Mouse (Mus musculus): ENCODE results near the gene Abhd14a.

The Abhd14a gene

DNA sequence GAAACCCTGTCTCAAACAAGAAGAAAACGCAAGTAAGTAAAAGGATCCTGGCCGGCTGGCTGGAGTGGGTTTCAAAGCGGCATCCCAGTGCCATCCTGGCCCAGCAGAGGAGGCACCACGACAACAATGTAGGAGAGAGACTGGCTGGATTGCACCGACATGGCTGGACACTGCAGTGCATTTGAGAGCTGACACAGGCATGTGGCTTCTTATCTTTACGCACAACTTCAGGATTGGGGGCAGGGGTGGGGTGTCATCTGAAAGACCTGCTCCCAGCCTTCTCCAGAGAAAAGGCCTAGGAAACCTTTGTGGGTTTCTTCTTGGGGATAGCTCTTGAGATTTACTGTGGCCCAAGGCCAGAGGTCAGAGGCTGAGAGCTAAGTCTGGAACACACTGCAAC is 35.7 kb downstream of the Abhd14a start:
- no peak for DNase-seq (ENCODE audit: low spot score in 2 of 2)

DNA sequence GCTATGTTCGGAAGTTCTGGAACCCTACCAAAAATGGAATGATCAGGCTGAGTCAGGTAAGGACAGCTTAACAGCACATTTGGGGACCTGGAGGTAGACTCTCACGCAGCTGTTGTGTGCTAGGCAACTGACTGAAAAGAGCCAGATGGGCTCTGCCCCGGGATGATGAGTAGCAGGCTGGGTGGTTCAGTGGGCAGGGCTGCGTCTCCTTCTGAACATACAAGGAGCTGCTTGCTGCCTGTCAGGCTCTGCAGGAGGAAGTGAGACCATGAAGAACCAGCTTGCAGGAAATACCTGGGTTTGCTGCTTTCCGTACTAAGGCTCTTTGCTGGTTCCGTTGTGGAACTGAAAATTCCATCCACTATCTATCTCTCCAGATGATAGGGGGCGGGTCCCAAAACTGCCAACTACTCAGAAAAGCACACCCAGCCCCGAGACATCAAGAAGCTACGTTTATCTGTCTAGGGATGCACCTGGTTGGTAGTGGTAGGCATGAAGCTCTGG is 36.3 kb downstream of the Abhd14a start:
- DNase-seq (ENCODE audit: low spot score in 2 of 2), result peak in 1 of 2 experiments; percentile 61

DNA sequence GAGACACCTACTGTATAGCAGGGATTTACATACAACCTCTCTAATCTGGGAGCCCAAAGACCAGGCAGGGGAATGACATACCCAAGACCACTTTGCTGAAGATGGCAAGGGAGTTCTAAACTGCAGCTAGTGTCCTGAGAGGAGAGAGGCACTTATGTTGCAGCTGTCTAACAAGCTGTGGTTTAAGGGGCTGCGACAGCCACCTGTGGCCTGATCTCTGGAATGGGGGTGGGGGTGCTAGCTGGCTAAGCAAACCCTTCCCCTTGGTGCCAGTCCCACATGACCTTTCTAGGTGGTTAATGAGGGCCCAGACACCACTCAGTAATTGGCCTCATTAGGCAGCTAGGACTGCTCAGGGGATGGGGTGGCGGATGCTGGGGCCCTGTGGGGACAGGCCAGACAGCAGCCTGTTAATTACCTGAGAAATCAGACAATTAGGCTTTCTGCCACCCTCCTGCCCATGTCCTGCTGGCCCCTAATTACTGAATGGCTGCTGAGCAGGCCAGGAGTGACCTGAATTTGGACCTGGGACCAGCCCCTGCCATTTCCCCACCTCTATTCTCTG is 37.3 kb downstream of the Abhd14a start:
- DNase-seq (ENCODE audit: low spot score in 2 of 2), result no peak

DNA sequence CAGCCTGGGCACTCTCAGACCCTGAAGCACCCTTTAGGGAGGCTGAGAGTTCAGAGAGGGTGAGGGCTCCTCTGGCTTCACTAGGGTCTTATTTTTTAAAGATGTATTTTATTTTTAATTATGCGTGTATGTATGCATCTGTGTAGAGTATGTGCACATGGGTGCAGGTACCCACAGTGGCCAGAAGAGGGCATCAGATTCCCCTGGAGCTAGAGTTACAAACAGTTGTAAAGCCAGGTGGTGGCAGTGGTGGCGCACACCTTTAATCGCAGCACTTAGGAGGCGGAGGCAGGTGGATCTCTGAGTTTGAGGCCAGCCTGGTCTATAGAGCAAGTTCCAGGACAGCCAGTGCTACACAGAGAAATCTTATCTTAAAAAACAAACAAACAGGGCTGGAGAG is 38.4 kb downstream of the Abhd14a start:
- no peak for DNase-seq (ENCODE audit: low spot score in 2 of 2)

DNA sequence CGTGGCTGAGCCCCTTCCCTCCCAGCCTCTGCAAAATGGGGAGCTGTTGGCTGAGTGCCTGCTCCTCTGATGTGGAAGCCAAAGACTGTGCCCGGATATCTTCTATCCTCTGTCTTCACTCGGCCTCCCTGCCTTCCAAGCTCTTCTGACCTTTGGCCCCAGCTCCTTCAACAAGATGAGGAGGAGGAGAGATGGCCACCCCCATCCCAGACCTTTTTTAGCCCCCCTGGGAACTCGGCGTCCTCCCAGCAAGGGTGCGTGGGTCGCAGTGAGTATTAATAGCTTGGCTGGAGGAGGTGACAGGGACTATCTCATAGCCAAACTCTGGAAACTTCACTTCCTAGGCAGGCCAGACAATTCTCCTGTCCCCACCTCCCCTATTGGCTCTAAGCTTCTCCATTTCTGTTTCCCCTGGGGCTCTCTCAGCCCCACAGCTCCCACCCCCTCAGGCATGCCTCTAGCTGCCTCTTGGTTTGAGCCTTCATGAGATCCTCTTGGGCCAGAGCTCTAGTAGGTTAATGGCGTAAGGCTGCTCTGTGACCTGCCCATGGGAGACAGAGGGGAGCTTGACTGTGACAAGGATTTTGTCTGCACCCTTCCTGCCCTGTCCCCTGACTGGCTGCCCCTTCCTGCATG is 40.9 kb downstream of the Abhd14a start:
- no peak for DNase-seq (ENCODE audit: low spot score in 2 of 2)

DNA sequence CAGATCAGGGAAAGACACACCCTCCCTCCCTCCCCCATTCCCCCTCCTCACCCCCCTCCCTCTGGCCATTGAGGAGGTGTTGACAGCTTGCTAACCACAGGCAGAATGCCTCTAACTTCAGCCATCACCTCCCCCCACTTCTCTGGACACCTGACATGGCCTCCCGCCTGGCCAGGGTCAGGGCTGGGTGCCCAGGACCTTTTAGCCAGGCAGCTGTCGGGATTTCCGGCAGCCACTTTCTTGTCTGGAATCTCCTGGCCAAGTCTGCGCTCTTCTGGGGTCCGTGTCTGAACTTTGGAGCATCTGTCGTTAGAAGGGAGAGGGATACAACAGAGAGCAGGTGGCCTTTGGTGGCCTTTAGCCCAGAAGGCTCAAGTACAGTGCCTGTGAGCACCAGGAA is 42.2 kb downstream of the Abhd14a start:
- no peak for DNase-seq (ENCODE audit: low spot score in 2 of 2)

DNA sequence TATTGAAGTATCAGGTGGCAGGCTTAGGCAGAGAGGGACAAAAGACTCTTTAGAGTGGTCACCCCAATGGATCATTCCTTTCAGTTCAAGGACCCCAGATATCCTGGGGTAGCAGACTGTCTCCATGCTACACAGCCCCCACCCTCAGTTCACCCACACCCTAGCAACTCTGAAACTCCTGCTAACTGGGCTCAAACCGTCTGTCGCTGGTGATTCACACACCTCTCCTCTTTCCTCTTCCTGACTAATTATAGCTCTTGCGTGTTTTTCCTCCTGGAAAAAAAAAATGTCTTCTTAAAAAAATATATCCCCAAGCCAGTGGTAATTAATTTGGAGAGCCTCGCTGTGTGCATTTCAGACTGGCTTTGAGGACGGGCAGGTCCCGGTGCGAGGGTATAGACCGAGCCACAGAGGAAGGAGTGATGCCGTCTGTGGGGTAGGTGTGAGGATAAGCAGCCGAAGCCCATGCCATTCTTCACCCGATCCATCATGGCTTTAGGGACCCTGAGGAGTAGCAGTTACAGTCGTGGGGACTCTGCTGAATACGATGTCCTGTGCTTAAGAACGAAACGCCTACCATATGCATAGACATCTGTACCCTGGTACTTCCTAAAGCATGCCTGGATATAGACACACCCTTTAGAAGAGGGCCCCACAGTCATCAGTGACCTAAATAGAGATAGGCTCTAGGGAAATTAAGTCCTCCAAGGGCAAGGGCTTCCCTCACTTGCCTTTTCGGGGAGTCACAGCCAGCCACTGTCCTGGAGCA is 44.7 kb downstream of the Abhd14a start:
- no peak for DNase-seq (ENCODE audit: low spot score in 2 of 2)

DNA sequence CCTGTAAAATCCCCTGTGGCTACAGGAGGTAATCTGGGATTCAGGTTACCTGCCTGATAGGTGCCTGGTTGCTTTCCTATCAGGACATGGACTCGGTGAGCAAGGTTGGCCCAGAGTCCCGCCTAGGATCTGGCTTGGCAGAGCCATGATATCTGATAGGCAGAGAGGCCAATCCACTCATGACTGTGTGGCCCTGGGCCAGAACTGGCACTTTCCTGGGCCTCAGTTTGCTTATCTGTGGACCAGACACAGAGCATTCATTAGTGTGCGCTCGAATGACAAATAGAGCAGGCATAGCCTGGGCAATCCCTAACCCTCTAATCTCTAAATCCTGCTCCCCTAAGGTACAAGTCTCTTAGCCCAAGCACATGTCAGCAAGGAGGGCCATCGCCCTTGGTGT is 45.3 kb downstream of the Abhd14a start:
- no peak for DNase-seq (ENCODE audit: low spot score in 2 of 2)

DNA sequence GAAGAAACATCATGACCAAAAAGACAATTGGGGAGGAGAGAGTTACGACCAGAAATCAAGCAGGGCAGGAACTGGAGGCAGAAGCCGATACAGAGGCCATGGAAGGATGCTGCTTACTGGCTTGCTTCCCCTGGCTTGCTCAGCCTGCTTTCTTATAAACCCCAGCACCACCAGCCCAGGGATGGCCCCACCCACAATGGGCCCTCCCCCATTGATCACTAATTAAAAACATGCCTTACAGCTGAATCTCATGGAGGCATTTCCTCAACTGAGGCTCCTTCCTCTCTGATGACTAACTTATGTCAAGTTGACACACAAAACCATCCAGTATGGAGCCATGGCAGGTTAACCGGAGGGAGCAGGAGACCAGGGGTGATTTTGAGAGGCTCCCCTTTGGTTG is 47.7 kb downstream of the Abhd14a start:
- DNase-seq (ENCODE audit: low spot score in 2 of 2), result no peak

DNA sequence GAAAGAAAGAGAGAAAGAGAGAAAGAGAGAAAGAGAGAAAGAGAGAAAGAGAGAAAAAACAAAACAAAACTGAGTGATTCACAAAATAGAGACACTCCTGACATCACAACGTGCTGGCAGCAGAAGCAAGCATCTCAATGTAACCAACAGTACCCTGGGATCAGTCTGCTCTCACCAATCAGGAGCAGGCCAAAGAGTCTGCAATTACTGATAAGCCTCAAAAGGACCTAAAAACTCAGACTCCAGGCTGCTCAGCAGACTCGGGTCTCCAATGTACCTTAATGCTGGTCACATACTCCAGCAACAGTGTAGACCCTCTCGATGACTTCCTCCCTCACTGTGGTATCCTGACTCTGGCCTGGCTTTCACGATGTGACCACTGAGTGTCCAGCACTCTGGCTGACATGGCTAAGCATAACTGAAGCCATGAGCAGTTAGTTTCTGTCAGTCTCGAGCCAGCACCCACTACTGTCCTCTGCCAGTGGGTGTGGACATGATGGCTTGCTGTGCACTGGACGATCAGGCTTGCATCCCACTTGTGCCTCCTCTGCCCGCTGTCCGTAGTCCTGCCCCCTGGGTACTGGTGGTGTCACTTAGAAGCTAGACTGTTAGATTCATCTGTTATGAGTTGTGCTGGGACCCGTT is 48.7 kb downstream of the Abhd14a start:
- DNase-seq (ENCODE audit: low spot score in 2 of 2), result no peak

DNA sequence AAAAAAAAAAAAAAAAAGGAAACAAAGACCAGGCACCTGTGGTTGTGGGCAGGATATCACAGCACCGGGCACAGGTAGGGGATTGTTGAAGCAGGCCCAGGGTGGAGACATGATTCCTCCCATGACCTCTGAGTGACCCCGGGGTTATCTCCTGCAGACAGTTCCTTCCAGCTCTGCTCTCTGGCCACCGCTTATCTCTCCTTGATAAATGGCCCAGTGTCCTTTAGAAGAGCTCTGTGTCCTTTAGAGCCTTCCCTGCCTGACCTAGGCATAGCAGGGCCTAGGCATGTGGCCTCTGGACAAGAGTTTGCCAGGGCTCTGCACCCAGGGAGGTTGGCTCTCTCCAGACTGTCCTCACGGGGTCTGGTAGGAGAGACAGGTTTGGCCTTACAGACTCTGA is 49.7 kb downstream of the Abhd14a start:
- no peak for DNase-seq (ENCODE audit: low spot score in 2 of 2)

DNA sequence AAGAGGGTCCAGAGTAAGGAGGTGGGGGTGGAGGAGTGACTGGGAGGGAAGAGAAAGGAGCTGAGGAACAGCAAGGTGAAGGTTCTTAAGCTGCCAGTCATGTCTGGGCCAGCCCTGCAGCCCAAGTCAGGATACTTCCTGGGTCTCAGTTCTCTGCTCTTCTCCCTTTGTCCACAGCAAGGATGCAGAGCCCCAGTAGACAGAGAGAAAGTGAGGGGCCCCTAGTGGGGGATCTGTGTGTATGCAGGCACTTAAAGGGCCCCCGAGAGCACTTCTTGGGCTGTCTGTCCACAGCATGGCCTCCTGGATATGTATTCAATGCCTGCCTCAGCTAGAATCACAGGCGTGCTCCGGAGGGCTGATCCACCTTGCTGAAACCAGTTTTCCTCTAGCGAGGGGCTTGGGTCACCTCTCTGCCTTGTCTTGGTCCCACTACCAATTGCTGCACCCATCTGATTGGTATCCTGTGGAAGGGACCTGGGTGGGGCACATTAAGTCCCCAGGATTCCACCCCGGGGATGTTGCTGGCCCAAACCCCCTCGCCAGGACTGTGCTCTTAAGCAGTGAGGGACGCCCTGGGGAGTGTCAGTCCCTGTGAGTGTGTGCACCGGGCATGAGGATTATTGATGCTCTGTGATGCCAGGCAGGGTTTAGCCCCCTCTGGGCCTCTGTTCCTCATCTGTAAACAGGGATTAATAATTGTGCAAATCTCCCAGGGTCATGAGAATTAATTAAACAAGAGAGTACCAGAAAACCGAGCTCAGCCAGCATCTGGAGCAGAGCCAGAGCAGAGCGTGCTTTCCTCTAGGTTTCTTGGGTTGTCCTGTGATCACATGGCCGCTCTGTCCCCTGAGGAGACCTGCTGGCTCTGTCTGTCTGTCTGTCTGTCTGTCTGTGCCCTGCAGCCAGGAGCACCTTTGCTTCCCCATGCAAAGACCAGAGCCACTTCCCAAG is 52.6 kb downstream of the Abhd14a start:
- no peak for DNase-seq (ENCODE audit: low spot score in 2 of 2)

DNA sequence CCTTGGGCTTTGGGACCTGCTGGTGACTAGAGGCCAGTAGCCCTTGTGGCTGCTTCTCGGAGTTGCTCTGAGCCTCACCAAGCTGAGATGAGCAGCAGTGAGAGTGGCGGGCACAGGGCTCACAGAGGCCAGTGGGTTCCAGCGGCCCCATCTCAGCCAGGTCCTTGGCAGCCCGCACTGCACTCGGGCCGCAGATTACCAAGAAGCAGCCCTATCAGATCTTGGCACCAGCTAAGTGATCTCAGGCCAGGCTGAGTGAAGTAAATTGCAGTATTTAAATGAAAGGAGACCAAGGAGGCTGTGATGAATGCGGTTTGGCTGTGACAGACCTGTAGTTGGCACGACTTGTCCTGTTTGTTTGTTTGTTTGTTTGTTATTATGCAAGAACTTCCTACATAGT is 53.9 kb downstream of the Abhd14a start:
- no peak for DNase-seq (ENCODE audit: low spot score in 2 of 2)

DNA sequence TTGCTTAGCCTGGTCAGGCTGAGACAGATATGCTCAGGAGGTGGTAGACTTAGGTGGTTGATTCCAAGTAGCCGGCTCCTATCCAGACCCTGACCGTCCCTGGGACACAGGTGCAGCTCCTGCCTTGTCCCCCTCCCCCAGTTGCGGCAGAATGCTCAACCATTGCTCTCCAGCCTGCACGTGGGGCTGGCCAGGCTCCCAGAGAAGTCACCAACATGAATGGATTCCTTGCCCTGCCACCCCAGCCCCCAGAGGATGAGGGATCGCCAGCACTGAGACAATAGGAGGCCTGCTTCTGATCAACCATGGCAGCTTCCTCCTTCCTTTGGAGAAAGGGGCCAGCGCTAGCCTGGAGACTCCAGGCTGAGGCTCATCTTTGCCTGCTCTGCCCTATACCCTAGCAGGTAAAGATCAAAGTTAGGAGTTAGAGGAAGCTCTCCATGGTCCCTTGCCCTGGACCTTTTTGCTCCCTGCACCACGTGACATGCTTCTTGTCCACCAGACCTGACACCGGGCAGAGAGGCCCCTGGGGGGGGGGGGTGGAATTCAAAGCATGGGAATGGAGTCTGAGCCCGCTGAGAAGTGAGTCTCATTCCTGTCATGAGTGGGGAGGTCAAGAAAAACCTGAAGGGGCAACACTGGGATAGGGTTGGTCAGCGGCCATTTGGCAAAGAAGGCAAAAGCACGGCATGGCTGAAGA is 54.5 kb downstream of the Abhd14a start:
- no peak for DNase-seq (ENCODE audit: low spot score in 2 of 2)
